Mouse (Mus musculus) layer of hippocampus, adult 11-12 months (tissue): ENCODE measurements around the gene Olfr399.

Experiments
- DNase-seq: peaks from one replicate; pipeline ENCODE4 v3.0.0; 2022; ENCODE audit warnings: low spot score

Olfr399 gene

GRCm38 (mm10) chr11:74056451-74056850 lies at the start of gene Olfr399, which contains the start of gene Olfr139:
Gene Olfr399, minus strand, starts transcription at chr11:74056615.
Gene Olfr139, minus strand, starts transcription at chr11:74056551.
- DNase-seq, result no peak

GRCm38 (mm10) chr11:74105066-74105465 lies 48.7 kb upstream of the Olfr399 start:
- DNase-seq, result no peak

- no peak for DNase-seq
Observed at GRCm38 (mm10) chr11:74101507-74101906, 45.1 kb upstream of the Olfr399 start.

- no peak for DNase-seq
Observed at GRCm38 (mm10) chr11:74100724-74101123, 44.3 kb upstream of the Olfr399 start.

GRCm38 (mm10) chr11:74069655-74070054 lies 13.2 kb upstream of the Olfr399 start, which contains the start of gene Zfp616:
Gene Zfp616, plus strand, starts transcription at chr11:74069955.
- DNase-seq, result no peak

- DNase-seq, result no peak
Observed at GRCm38 (mm10) chr11:74051347-74051746, 5.1 kb downstream of the Olfr399 start.
